Mouse (Mus musculus): ENCODE data around the gene Ephb3. TPM values are rescaled to one million over a fixed set of nuclear protein-coding genes. Genes with fewer than 3 reads are reported as not detected.

Ephb3 gene
- polyA plus RNA-seq, 1 experiment from 2014 or later, result 0.34 TPM

GRCm38 (mm10) chr16:21210204-21210603 lies 5.6 kb downstream of the Ephb3 start:
- no peak overlapping the region for H3K27ac ChIP-seq (ENCODE audit: low read depth)
- DNase-seq (no peak), ATAC-seq (no peak)
- H3K27me3 ChIP-seq (ENCODE audit: insufficient read depth, low read length), result peaks cover 52% of the 10 kb centered on the region
- 43% methylated on average over 5 of the region's 5 CpGs for WGBS (ENCODE audit: insufficient replicate concordance)
- no peak overlapping the region for H3K4me2 ChIP-seq (ENCODE audit: low read depth, low read length)
- no peaks in the 10 kb centered on the region for H3K9me3 ChIP-seq (ENCODE audit: low read length)
- H3K4me1 ChIP-seq (ENCODE audit: insufficient read depth), result peaks cover 4% of the 10 kb centered on the region; the same call in 1 of the 2 replicates
- no peak overlapping the region for H3K9ac ChIP-seq (replicated peaks)
- TF ChIP-seq CTCF (IDR thresholded peaks at IDR 0.05; ENCODE audit: low read depth) (no peak), EP300 (IDR thresholded peaks at IDR 0.05; ENCODE audit: low read depth) (no peak)
- no peaks in the 10 kb centered on the region for H3K36me3 ChIP-seq (replicated peaks; ENCODE audit: insufficient read depth, low read length)
- no peak overlapping the region for H3K4me3 ChIP-seq (ENCODE audit: low read depth, low read length)

DNA sequence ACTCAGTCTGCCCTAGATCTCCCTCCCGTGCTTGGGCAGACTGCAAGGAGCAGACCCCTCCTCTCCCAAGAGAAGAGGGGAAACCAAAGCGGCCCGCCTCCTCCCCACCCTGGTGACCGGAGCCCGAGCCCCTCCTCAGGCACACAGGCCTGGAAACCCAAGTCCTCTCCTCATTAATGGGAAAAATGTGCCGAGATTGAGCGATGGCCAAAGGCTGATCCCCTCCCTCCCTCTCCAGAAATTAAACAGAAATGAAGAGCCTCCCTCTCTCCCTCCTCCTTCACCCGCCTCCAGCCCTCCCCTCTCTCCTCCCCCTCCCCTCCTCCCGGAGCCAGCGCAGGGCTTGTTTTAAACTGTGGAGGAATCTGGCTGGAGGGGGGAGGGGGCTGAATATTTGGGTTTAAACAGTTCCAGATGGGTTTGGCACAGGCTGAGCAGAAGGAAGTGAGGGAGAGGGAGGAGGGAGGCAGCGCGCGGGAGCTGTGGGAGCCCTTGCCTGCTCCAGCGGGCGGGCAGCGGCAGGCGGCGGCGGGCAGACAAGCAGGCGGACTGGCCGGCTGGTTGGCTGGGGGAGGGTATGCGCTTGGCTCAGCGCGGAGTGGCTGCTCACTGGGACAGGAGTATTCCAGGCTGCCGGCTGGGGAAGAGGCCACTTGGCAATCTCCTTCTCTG lies 6.2 kb downstream of the Ephb3 start:
- Histone ChIP-seq H3K9me3 (ENCODE audit: low read length) (no peaks in the 10 kb centered on the region), H3K4me2 (ENCODE audit: low read depth, low read length) (peak overlapping the region; percentile 60), H3K9ac (replicated peaks) (peak overlapping the region; percentile 16; the same call in 1 of the 2 replicates), H3K27ac (ENCODE audit: low read depth) (no peak overlapping the region), H3K27me3 (ENCODE audit: insufficient read depth, low read length) (peaks cover 46% of the 10 kb centered on the region), H3K4me1 (ENCODE audit: insufficient read depth) (0 out of 2 replicates have a peak, but pooled peaks cover 1% of the 10 kb centered on the region), H3K4me3 (ENCODE audit: low read depth, low read length) (peak overlapping the region; percentile 22), H3K36me3 (replicated peaks; ENCODE audit: insufficient read depth, low read length) (no peaks in the 10 kb centered on the region)
- TF ChIP-seq CTCF (IDR thresholded peaks at IDR 0.05; ENCODE audit: low read depth) (no peak), EP300 (IDR thresholded peaks at IDR 0.05; ENCODE audit: low read depth) (no peak)
- ATAC-seq (no peak), DNase-seq (peak; percentile 32)
- WGBS (ENCODE audit: insufficient replicate concordance), result 4% methylated on average over 23 of the region's 25 CpGs

- 54% methylated on average over 4 of the region's 4 CpGs for WGBS (ENCODE audit: insufficient replicate concordance)
- no peak overlapping the region for H3K27ac ChIP-seq (ENCODE audit: low read depth)
Measured at GRCm38 (mm10) chr16:21211501-21211900, 6.9 kb downstream of the Ephb3 start.

GRCm38 (mm10) chr16:21212369-21212768 lies 7.8 kb downstream of the Ephb3 start:
- Histone ChIP-seq H3K27me3 (ENCODE audit: insufficient read depth, low read length) (peaks cover 32% of the 10 kb centered on the region), H3K9ac (replicated peaks) (no peak overlapping the region), H3K36me3 (replicated peaks; ENCODE audit: insufficient read depth, low read length) (no peaks in the 10 kb centered on the region), H3K9me3 (ENCODE audit: low read length) (no peaks in the 10 kb centered on the region), H3K27ac (ENCODE audit: low read depth) (no peak overlapping the region), H3K4me2 (ENCODE audit: low read depth, low read length) (no peak overlapping the region), H3K4me3 (ENCODE audit: low read depth, low read length) (no peak overlapping the region), H3K4me1 (ENCODE audit: insufficient read depth) (0 out of 2 replicates have a peak, but pooled peaks cover 4% of the 10 kb centered on the region)
- WGBS (ENCODE audit: insufficient replicate concordance), result 71% methylated on average over 1 of the region's 1 CpGs
- TF ChIP-seq EP300 (IDR thresholded peaks at IDR 0.05; ENCODE audit: low read depth) (no peak), CTCF (IDR thresholded peaks at IDR 0.05; ENCODE audit: low read depth) (no peak)
- ATAC-seq (no peak), DNase-seq (no peak)

More at GRCm38 (mm10) chr16:21211501-21211900, 6.9 kb downstream of the Ephb3 start:
- H3K9ac ChIP-seq (replicated peaks), result no peak overlapping the region; the same call in 1 of the 2 replicates
- TF ChIP-seq EP300 (IDR thresholded peaks at IDR 0.05; ENCODE audit: low read depth) (no peak), CTCF (IDR thresholded peaks at IDR 0.05; ENCODE audit: low read depth) (no peak)
- H3K9me3 ChIP-seq (ENCODE audit: low read length), result no peaks in the 10 kb centered on the region
- H3K36me3 ChIP-seq (replicated peaks; ENCODE audit: insufficient read depth, low read length), result no peaks in the 10 kb centered on the region
- ATAC-seq (no peak), DNase-seq (no peak)
- no peak overlapping the region for H3K4me3 ChIP-seq (ENCODE audit: low read depth, low read length)
- 0 out of 2 replicates have a peak, but pooled peaks cover 4% of the 10 kb centered on the region for H3K4me1 ChIP-seq (ENCODE audit: insufficient read depth)
- peak overlapping the region; percentile 60 for H3K4me2 ChIP-seq (ENCODE audit: low read depth, low read length)
- peaks cover 41% of the 10 kb centered on the region for H3K27me3 ChIP-seq (ENCODE audit: insufficient read depth, low read length)

GRCm38 (mm10) chr16:21213939-21214338 lies 9.4 kb downstream of the Ephb3 start:
- Histone ChIP-seq H3K36me3 (replicated peaks; ENCODE audit: insufficient read depth, low read length) (no peaks in the 10 kb centered on the region), H3K4me2 (ENCODE audit: low read depth, low read length) (no peak overlapping the region), H3K27me3 (ENCODE audit: insufficient read depth, low read length) (peaks cover 23% of the 10 kb centered on the region), H3K9ac (replicated peaks) (no peak overlapping the region), H3K27ac (ENCODE audit: low read depth) (no peak overlapping the region), H3K9me3 (ENCODE audit: low read length) (no peaks in the 10 kb centered on the region), H3K4me1 (ENCODE audit: insufficient read depth) (0 out of 2 replicates have a peak, but pooled peaks cover 4% of the 10 kb centered on the region), H3K4me3 (ENCODE audit: low read depth, low read length) (no peak overlapping the region)
- ATAC-seq, result no peak
- no peak for TF ChIP-seq CTCF (IDR thresholded peaks at IDR 0.05; ENCODE audit: low read depth)
- no peak for TF ChIP-seq EP300 (IDR thresholded peaks at IDR 0.05; ENCODE audit: low read depth)
- DNase-seq, result no peak
- 88% methylated on average over 7 of the region's 7 CpGs for WGBS (ENCODE audit: insufficient replicate concordance)

GRCm38 (mm10) chr16:21214803-21215202 lies 10.2 kb downstream of the Ephb3 start:
- ATAC-seq (no peak), DNase-seq (no peak)
- TF ChIP-seq EP300 (IDR thresholded peaks at IDR 0.05; ENCODE audit: low read depth), result no peak
- TF ChIP-seq CTCF (IDR thresholded peaks at IDR 0.05; ENCODE audit: low read depth), result no peak
- Histone ChIP-seq H3K9ac (replicated peaks) (no peak overlapping the region), H3K4me1 (ENCODE audit: insufficient read depth) (0 out of 2 replicates have a peak, but pooled peaks cover 4% of the 10 kb centered on the region), H3K36me3 (replicated peaks; ENCODE audit: insufficient read depth, low read length) (no peaks in the 10 kb centered on the region), H3K27me3 (ENCODE audit: insufficient read depth, low read length) (peaks cover 18% of the 10 kb centered on the region), H3K4me2 (ENCODE audit: low read depth, low read length) (no peak overlapping the region), H3K4me3 (ENCODE audit: low read depth, low read length) (no peak overlapping the region), H3K27ac (ENCODE audit: low read depth) (no peak overlapping the region), H3K9me3 (ENCODE audit: low read length) (no peaks in the 10 kb centered on the region)
- 72% methylated on average over 17 of the region's 17 CpGs for WGBS (ENCODE audit: insufficient replicate concordance)

Measured in liver, postnatal 0 days (tissue).